Mouse (Mus musculus): ENCODE data around the gene Slc35e4.
"Not testable (repeated sequence)": the region's sequence is repeated elsewhere in the genome, so short reads cannot be mapped to it uniquely, and the experiment has no call there.

The Slc35e4 gene

GRCm38 (mm10) chr11:3913316-3914108 lies 952 bp downstream of the Slc35e4 start:
- peak; percentile 88 for DNase-seq

GRCm38 (mm10) chr11:3912875-3913271 lies 1.6 kb downstream of the Slc35e4 start:
- DNase-seq: peak; percentile 50

DNA sequence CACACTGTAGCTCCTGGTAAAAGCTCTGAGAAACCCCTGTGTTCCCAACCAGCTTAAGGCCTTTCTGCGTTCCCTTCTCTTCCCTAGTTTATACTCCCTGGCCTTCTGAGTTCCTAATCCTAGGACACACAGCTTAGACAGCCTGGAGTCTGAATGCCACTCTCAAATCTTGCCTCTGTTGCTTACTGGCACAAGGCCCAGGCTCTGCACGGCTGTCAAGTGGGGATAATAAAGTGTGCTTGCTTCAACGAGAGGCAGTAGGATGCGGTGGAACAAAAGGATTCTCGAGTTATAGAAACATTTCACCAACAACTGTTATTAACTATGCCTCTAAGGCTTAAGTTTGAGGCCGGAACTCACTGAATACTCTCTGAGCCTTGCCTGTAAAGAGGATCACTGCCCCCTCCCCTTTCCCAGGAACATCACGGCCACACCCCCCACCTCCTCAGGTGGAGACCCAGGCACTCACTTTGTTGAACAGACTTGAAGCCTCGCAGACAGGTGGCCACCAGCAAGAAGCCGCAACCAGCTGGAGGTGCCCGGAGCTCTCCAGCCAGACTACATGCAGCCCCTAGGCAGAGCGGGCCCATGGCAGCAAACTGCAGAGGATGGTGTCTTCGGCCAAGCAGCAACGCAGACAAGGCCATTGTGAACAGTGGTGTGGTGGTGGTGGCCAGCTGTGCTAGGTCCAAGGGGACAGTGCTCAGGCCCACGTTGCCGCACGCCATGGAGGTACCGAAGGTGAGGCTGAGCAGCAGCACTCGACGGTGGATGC lies 2.2 kb downstream of the Slc35e4 start:
- DNase-seq: peak; percentile 60

DNA sequence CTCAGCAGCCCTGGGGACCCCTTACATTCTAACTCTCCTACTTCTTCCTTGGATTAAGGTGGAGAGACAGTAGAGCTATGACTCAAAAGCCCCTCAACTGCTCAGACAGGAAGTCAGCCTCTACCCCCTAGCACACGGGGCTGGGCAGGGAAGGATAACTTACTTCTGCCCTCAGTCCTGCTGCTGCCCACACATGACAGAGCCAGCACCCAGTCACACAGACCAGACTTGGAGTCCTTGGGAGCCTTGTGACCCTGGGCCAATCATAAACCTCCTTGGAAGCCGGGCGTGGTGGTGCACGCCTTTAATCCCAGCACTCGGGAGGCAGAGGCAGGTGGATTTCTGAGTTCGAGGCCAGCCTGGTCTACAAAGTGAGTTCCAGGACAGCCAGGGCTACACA lies 3.0 kb downstream of the Slc35e4 start:
- not testable (repeated sequence) for DNase-seq

DNA sequence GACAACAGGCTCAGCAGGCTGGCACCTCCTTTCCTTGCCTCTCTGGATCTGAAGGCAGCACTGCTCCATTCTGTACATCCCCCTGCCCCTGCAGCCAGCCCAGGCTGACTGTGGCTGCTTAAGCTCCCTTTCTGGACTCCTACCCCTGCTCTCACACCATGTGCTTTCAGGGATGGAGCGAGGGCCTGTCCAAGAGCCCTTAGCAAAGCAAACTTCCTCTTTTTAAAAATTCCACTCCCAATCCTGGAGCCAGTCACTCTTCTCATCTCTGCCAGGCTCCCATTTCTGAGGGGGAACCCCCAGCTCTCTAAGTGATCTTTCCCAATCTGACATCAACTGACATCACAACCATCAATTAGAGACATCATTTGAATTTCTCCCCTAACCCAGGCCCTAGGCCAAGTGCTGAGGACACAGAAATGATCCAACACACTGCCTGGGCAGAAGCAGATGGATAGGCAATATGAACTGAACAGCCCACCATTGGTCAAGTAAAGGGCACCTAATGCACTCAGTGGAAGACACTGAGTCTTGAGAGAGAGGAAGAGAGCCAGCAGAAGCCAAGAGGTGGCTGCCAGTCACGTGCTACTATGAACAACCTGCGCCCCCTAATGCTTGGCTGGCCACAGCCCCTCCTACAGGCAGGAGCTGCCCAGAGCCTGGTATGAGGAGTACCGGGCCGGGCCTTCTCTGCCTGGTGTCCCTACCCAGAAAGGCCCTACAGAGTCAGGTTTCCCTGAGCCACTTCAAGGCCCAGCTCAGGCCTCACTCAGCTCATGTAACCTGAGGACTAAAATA lies 3.8 kb downstream of the Slc35e4 start:
- DNase-seq: no peak

GRCm38 (mm10) chr11:3909236-3909635 lies 5.2 kb downstream of the Slc35e4 start:
- DNase-seq: no peak

DNA sequence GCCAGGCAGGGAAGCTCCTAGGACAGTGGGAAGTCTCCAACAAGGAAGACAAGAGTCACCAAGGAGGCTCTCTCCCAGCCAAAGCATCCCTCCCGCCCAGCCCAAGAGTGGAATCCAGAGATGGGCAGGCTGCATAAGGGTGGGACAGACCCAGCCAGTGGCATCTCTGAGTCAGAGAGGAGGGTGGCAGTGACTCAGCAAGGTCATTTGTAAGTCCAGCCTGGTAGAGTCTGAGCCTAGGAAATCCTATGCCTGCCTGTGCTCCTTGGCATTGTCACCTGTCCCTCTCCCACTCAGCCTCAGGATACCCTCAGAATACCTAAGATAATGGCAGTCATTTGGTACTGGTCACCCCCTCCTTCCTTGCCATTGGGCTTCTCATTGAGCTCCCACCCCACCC lies 9.0 kb downstream of the Slc35e4 start:
- no peak for DNase-seq

GRCm38 (mm10) chr11:3904673-3905072 lies 9.8 kb downstream of the Slc35e4 start:
- DNase-seq: no peak

DNA sequence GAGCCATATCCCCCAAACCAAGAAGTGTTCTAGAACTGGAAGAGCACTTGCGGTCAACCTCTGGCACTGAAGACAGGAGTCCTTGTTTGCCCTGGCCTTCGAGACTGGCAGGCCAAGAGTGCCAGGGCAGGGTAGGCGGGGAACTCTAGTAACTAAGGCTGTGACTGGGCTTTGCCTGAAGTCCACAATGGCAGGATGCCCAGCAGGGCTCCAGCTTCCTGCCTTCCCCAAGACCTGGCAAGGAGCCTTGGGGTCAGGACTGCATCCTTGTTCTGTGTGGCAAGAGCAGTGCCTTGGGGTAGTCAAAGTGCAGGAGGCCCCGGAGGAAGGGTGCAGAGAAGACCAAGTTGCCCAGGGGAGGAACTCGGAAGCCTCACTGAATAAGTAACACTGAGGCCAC lies 11.4 kb downstream of the Slc35e4 start:
- peak; percentile 62 for DNase-seq

DNA sequence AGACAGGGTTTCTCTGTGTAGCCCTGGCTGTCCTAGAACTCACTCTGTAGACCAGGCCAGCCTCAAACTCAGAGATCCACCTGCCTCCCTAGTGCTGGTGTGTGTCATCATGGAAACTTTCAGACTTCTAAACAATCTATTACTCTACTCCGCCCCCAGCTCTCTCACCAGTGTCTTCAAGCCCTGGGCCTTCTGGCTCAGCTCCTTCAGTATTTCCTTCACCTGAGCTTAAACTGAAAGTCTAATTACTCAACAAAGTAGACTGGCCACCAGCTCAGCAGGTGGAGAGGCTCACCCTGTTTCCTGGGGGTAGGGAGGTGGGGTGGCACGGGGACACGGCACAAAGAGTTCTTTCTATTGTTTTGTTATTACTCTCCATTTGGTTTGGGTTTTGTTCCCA lies 11.9 kb downstream of the Slc35e4 start:
- DNase-seq: no peak

DNA sequence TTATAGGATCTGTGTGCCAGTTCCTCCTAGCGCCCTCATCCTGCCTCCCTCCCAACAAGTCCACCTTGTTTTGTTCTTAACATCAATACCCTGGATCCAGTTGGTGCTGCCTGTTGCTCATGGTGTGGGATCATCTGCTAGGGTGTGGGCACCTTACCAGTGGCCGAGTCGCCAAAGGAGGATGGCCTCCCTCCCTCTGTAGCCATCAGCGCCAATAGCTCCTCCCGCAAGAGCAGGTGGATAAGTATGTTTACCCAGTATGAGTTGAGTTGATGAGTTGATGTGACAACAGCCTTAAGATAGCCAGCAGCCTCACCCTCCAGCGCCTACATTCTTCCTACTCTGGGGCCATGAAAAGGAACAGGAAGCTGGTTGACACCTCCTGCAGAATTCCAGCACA lies 14.2 kb downstream of the Slc35e4 start:
- DNase-seq: no peak

GRCm38 (mm10) chr11:3895933-3896332 lies 18.5 kb downstream of the Slc35e4 start:
- no peak for DNase-seq

- DNase-seq: no peak
Observed at GRCm38 (mm10) chr11:3895458-3895857, 19.0 kb downstream of the Slc35e4 start.

DNA sequence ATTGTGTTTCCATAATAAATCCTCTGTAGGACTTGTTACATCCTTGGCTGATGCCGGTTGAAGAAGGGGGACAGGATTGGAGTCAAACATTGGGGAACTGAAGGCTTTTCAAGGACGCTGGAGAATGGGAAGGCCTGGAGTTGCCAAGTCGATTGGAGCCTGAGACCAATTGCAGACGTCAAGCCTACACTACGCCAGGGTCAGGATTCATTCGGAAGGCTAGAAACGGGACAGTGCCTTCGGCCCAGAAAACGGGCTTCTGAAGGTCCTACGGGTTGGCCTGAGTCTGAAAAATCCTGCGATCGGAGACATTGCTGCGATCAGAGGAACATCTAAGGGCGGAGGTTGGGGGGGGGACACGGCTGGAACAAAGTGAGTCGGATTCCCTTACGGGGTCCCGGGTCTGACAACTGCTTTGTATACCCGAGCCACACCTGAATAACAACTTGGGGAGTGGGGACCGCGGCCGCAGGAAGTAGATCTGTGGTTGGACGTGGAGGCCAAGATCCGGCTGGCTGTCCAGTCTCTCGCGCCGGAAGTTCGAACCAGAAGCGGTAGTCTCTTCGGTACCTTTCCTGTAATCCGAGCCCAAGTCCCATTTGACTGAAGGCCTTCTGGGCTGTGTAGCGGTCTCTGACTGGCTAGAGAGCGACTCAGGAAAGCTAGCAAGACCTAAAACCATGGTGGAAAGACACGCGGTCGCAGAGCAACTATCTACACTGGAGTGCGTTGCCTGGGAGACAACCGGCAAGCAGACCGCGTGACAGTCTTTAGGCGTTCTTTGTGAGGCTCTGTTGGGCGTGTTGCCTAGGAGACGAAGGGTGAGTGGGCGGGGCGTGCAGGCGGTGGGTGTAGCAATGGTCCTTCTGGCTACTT lies 19.8 kb downstream of the Slc35e4 start, which contains the start of the genes 4921536K21Rik and Dusp18:
Gene 4921536K21Rik, minus strand, starts transcription at position 693 of the 876 bp plus-strand sequence.
Gene Dusp18, plus strand, starts transcription at position 835 of the 876 bp plus-strand sequence.
- peak; percentile 92 for DNase-seq

GRCm38 (mm10) chr11:3893970-3894369 lies 20.5 kb downstream of the Slc35e4 start:
- no peak for DNase-seq

GRCm38 (mm10) chr11:3887331-3887730 lies 27.1 kb downstream of the Slc35e4 start:
- no peak for DNase-seq

- DNase-seq: no peak
Observed at GRCm38 (mm10) chr11:3883711-3884110, 30.8 kb downstream of the Slc35e4 start.

- DNase-seq: peak; percentile 64
Observed at GRCm38 (mm10) chr11:3879836-3880235, 34.6 kb downstream of the Slc35e4 start.

DNA sequence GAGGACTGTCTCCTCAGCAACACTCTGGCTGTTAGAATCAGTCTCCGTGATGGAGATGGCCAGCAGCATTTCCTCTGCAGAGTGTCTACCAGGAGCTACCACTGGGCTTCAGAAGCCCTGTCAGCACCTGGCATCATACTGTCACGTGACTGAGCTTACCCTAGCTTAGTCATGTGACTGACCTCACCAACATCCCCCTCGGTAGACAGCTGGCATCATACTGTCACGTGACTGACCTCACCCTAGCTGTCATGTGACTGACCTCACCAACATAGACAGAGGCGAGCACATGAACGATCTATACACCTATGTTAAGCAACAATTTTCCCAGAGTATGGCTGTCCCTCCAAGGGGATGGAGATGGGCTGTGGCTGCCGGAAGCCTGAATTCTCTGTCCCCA lies 35.8 kb downstream of the Slc35e4 start:
- no peak for DNase-seq

GRCm38 (mm10) chr11:3876419-3876818 lies 38.0 kb downstream of the Slc35e4 start:
- no peak for DNase-seq

DNA sequence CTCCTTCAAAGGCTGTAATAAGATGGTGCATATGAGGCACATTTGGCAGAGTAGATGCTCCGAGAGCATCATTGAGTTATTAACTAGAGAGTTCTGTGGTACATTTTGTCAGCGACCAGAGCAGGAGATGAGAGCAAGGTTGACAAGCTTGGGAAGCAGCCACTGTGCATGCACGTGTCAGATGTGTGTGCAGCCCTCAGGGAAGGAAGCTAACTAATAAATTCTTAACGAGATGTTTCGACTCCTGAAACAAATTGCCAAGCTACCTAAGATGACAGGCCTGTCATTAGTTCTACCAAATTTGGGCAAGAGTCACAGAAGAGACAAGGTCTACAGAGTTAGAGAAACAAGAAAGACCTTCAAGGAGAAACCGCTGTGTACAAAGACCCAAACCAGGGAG lies 50.1 kb downstream of the Slc35e4 start:
- no peak for DNase-seq

DNA sequence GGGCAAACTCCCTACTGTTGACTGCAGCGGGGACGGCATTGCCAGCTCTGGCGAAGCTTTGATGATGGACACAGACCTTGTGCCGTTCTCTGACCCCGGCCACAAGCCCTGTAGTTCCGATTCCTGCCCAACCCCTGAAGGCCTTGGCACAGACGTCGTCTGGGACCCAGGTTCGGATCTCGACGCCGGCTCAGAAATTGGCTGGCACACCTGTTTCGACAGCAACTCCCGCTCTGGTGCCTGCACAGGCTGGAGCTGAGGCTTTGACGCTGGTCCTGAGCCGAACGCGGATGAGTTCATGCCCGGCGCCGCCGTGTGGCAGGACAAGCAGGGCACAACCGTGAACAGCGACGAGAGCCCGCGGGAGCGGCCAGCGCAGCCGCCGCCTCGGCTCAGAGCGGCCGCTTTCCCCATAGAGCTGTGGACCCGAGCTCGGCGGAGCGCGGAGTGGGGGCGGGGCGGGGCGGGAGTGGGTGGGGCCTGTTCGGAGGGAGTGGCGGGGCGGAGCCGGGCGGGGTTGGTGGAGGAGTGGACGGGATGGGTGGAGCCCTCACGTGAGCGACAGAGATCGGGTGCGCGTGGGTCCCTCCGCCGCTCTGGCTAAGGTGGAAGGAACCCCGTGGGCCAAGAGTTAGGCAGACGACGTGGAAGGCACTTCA lies 50.9 kb downstream of the Slc35e4 start, which contains the start of gene Osbp2:
Gene Osbp2, minus strand, starts transcription at position 450 of the 659 bp plus-strand sequence.
- DNase-seq: peak; percentile 78
